Mouse (Mus musculus): ENCODE results near the gene 4430402I18Rik. TPM values are rescaled to one million over a fixed set of nuclear protein-coding genes. Genes with fewer than 3 reads are reported as not detected.
A peak's percentile ranks its signal among the peaks of the same experiment; 100 is the strongest.

The 4430402I18Rik gene
- polyA plus RNA-seq (2015; fragmentation: Nextera tagmentation; extraction: Ambion mirVana) = 11.0 and 11.2 TPM in 2 replicates

GRCm38 (mm10) chr19:28967652-28968051, at the start of gene 4430402I18Rik:
Gene 4430402I18Rik, minus strand, starts transcription at chr19:28967800.
- Histone ChIP-seq H3K9me3 (replicated peaks; ENCODE audit: control insufficient read depth, low read length) (no peaks in the 10 kb centered on the region), H3K4me1 (ENCODE audit: control insufficient read depth, insufficient read depth, low read length) (peaks cover 16% of the 10 kb centered on the region), H3K4me2 (ENCODE audit: low read depth, low read length) (peak within 1 kb of the TSS; percentile 36), H3K9ac (ENCODE audit: low read length) (no peak within 1 kb of the TSS), H3K27me3 (ENCODE audit: control insufficient read depth, insufficient read depth, low read length) (no peaks in the 10 kb centered on the region), H3K36me3 (ENCODE audit: control insufficient read depth, insufficient read depth) (no peaks in the 10 kb centered on the region), H3K27ac (ENCODE audit: low read length) (no peak within 1 kb of the TSS), H3K4me3 (ENCODE audit: low read length) (no peak within 1 kb of the TSS)
- 19% methylated on average over 11 of the region's 11 CpGs for WGBS
- no peak for ATAC-seq (replicated peaks; ENCODE audit: extremely low read depth, insufficient read depth, low FRiP score)

DNA sequence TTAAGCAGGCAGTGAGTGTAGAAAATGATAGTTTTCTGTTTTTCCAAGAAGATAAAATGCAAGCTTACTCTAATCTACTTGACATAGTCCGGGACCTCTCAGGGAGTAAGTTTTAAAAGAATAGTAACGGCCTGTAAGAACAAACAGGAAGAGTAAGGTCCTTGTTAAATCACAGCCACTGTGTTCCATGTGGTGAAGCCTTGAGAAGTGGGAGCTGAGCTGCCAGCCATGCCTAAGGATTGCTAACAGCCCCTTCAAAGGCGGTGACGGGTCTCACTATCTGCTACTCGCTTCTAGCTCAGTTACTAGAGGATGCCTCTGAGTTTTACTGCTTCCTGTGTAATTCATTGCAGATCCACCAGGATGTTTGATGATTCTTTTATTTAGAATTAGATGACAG, 49.2 kb upstream of the 4430402I18Rik start:
- Histone ChIP-seq H3K9me3 (replicated peaks; ENCODE audit: control insufficient read depth, low read length) (no peaks in the 10 kb centered on the region), H3K27me3 (ENCODE audit: control insufficient read depth, insufficient read depth, low read length) (no peaks in the 10 kb centered on the region), H3K9ac (ENCODE audit: low read length) (no peak overlapping the region), H3K36me3 (ENCODE audit: control insufficient read depth, insufficient read depth) (peaks cover 55% of the 10 kb centered on the region), H3K4me1 (ENCODE audit: control insufficient read depth, insufficient read depth, low read length) (0 out of 2 replicates have a peak, but pooled peaks cover 2% of the 10 kb centered on the region), H3K4me2 (ENCODE audit: low read depth, low read length) (no peak overlapping the region), H3K27ac (ENCODE audit: low read length) (no peak overlapping the region; the same call in 1 of the 2 replicates), H3K4me3 (ENCODE audit: low read length) (no peak overlapping the region)
- ATAC-seq (replicated peaks; ENCODE audit: extremely low read depth, insufficient read depth, low FRiP score) = no peak
- WGBS = 44% methylated on average over 5 of the region's 5 CpGs

GRCm38 (mm10) chr19:29016204-29016765, 48.7 kb upstream of the 4430402I18Rik start:
- no peak overlapping the region for H3K4me3 ChIP-seq (ENCODE audit: low read length)
- WGBS = 60% methylated on average over 5 of the region's 5 CpGs
- H3K36me3 ChIP-seq (ENCODE audit: control insufficient read depth, insufficient read depth) = peaks cover 55% of the 10 kb centered on the region
- 0 out of 2 replicates have a peak, but pooled peaks cover 2% of the 10 kb centered on the region for H3K4me1 ChIP-seq (ENCODE audit: control insufficient read depth, insufficient read depth, low read length)
- no peak overlapping the region for H3K4me2 ChIP-seq (ENCODE audit: low read depth, low read length)
- H3K27ac ChIP-seq (ENCODE audit: low read length) = no peak overlapping the region
- H3K9me3 ChIP-seq (replicated peaks; ENCODE audit: control insufficient read depth, low read length) = no peaks in the 10 kb centered on the region
- H3K9ac ChIP-seq (ENCODE audit: low read length) = no peak overlapping the region
- H3K27me3 ChIP-seq (ENCODE audit: control insufficient read depth, insufficient read depth, low read length) = no peaks in the 10 kb centered on the region
- no peak for ATAC-seq (replicated peaks; ENCODE audit: extremely low read depth, insufficient read depth, low FRiP score)

DNA sequence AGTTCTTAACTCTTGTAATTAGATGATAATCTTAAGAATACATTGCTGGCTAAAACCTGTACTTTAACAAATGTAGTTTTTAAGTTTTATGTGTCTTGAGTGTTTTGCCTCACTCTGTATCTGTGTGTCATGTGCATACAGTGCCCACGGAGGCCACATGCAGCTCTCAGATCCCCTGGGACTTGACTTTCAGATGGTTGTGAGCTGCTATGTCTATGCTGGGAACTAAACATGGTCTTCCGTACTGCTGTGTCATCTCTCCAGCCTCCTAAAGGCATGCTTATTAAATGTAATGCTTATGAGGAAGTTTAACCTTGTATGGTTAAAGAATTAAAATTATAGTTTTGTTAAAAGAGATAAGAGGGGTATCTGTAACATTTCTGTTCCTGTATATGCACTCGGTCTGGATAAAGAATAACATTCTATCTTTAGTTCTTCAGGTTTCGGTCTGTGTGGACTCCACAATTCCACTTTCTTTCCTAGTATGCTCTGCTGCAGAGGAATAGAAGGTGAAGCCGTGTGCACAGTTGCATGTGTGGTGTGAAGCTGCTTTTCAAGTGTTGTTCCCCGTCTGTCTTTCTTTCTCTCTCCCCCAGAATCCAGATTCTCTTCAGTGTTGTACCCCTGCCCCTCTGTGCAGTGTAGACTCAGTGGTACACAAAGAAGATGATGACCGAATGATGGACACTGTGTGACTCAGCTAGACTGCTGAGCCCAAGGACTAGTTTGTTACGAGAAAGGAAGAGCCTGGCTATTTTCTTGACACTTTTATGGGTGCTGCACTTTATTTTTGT, 48.0 kb upstream of the 4430402I18Rik start:
- Histone ChIP-seq H3K27ac (ENCODE audit: low read length) (no peak overlapping the region), H3K4me2 (ENCODE audit: low read depth, low read length) (no peak overlapping the region), H3K27me3 (ENCODE audit: control insufficient read depth, insufficient read depth, low read length) (no peaks in the 10 kb centered on the region), H3K4me3 (ENCODE audit: low read length) (no peak overlapping the region), H3K4me1 (ENCODE audit: control insufficient read depth, insufficient read depth, low read length) (0 out of 2 replicates have a peak, but pooled peaks cover 2% of the 10 kb centered on the region), H3K9me3 (replicated peaks; ENCODE audit: control insufficient read depth, low read length) (no peaks in the 10 kb centered on the region), H3K9ac (ENCODE audit: low read length) (no peak overlapping the region), H3K36me3 (ENCODE audit: control insufficient read depth, insufficient read depth) (peaks cover 58% of the 10 kb centered on the region)
- 76% methylated on average over 8 of the region's 8 CpGs for WGBS
- no peak for ATAC-seq (replicated peaks; ENCODE audit: extremely low read depth, insufficient read depth, low FRiP score)

GRCm38 (mm10) chr19:29014466-29015055, 47.0 kb upstream of the 4430402I18Rik start:
- Histone ChIP-seq H3K36me3 (ENCODE audit: control insufficient read depth, insufficient read depth) (peaks cover 52% of the 10 kb centered on the region), H3K4me3 (ENCODE audit: low read length) (no peak overlapping the region), H3K4me2 (ENCODE audit: low read depth, low read length) (no peak overlapping the region), H3K9me3 (replicated peaks; ENCODE audit: control insufficient read depth, low read length) (no peaks in the 10 kb centered on the region), H3K4me1 (ENCODE audit: control insufficient read depth, insufficient read depth, low read length) (0 out of 2 replicates have a peak, but pooled peaks cover 2% of the 10 kb centered on the region), H3K9ac (ENCODE audit: low read length) (no peak overlapping the region), H3K27ac (ENCODE audit: low read length) (no peak overlapping the region; the same call in 1 of the 2 replicates), H3K27me3 (ENCODE audit: control insufficient read depth, insufficient read depth, low read length) (no peaks in the 10 kb centered on the region)
- WGBS = 79% methylated on average over 5 of the region's 5 CpGs
- no peak for ATAC-seq (replicated peaks; ENCODE audit: extremely low read depth, insufficient read depth, low FRiP score)

DNA sequence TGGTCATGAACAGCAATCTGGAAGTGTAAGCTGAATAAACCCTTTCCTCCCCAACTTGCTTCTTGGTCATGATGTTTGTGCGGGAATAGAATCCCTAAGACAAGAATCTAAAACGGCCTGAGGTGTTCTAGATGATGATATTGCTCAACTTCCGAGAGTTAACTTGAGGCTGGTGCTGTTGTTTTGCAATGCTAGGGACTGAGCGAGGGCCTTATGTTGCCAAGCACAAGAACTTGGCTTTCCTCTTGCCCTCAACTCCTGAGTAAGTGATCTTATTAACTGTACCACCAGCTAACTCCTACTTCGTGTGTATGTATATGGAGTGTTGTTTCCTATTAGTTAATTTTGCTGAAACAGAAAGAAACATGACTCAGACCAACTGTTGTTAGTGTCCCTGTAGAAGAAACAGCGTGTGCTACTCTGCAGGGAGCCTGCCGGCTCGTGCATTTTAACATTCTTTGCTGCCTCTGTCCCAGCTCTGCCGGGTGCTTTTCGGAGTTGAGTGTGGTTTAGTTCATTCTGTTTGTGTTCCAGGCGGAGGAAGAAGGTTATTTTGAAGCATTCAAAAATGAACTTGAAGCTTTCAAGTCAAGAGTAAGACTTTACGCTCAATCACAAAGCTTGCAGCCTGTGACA, 43.9 kb upstream of the 4430402I18Rik start:
- Histone ChIP-seq H3K9ac (ENCODE audit: low read length) (no peak overlapping the region), H3K36me3 (ENCODE audit: control insufficient read depth, insufficient read depth) (peaks cover 54% of the 10 kb centered on the region), H3K4me2 (ENCODE audit: low read depth, low read length) (no peak overlapping the region), H3K27ac (ENCODE audit: low read length) (no peak overlapping the region), H3K9me3 (replicated peaks; ENCODE audit: control insufficient read depth, low read length) (no peaks in the 10 kb centered on the region), H3K4me1 (ENCODE audit: control insufficient read depth, insufficient read depth, low read length) (no peaks in the 10 kb centered on the region), H3K4me3 (ENCODE audit: low read length) (no peak overlapping the region), H3K27me3 (ENCODE audit: control insufficient read depth, insufficient read depth, low read length) (no peaks in the 10 kb centered on the region)
- WGBS = 87% methylated on average over 12 of the region's 12 CpGs
- ATAC-seq (replicated peaks; ENCODE audit: extremely low read depth, insufficient read depth, low FRiP score) = no peak

- Histone ChIP-seq H3K9ac (ENCODE audit: low read length) (no peak overlapping the region), H3K27ac (ENCODE audit: low read length) (no peak overlapping the region), H3K4me2 (ENCODE audit: low read depth, low read length) (no peak overlapping the region), H3K4me3 (ENCODE audit: low read length) (no peak overlapping the region), H3K27me3 (ENCODE audit: control insufficient read depth, insufficient read depth, low read length) (no peaks in the 10 kb centered on the region), H3K9me3 (replicated peaks; ENCODE audit: control insufficient read depth, low read length) (no peaks in the 10 kb centered on the region), H3K4me1 (ENCODE audit: control insufficient read depth, insufficient read depth, low read length) (no peaks in the 10 kb centered on the region), H3K36me3 (ENCODE audit: control insufficient read depth, insufficient read depth) (peaks cover 42% of the 10 kb centered on the region)
- no peak for ATAC-seq (replicated peaks; ENCODE audit: extremely low read depth, insufficient read depth, low FRiP score)
- WGBS = 91% methylated on average over 11 of the region's 11 CpGs
Observed at GRCm38 (mm10) chr19:29009046-29009445, 41.4 kb upstream of the 4430402I18Rik start.

DNA sequence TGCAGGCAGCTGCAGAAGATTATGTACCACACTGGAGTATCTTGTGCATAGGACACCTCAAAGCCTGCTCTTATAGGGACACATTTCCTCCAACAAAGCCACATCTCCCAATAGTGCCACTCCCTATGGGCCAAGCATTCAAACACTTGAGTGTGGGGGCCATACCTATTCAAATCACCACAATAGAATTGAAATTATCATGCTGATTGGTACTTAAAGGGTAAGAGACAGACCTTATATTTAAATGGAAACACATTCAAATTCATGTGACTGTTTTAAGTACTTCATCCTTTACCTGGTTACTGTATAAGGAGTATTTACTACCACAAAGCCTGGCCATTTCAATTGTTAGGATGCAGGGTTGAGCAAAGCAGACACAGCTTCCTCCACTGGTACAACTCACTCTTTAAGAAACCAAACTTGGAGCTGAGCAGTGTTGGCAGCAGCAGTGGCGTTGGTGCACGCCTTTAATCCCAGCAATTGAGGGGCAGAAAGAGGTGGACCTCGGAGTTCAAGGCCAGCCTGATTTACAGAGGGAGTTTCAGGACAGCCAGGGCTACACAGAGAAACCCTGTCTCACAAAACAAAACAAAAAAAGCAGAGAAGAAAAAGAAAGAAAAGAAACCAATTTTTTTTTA, 40.6 kb upstream of the 4430402I18Rik start:
- ATAC-seq (replicated peaks; ENCODE audit: extremely low read depth, insufficient read depth, low FRiP score) = no peak
- no peaks in the 10 kb centered on the region for H3K27me3 ChIP-seq (ENCODE audit: control insufficient read depth, insufficient read depth, low read length)
- WGBS = 84% methylated on average over 3 of the region's 3 CpGs

More for the DNA sequence above, 40.6 kb upstream of the 4430402I18Rik start:
- Histone ChIP-seq H3K36me3 (ENCODE audit: control insufficient read depth, insufficient read depth) (peaks cover 39% of the 10 kb centered on the region), H3K9ac (ENCODE audit: low read length) (no peak overlapping the region), H3K27ac (ENCODE audit: low read length) (no peak overlapping the region), H3K4me3 (ENCODE audit: low read length) (no peak overlapping the region), H3K4me2 (ENCODE audit: low read depth, low read length) (no peak overlapping the region), H3K4me1 (ENCODE audit: control insufficient read depth, insufficient read depth, low read length) (no peaks in the 10 kb centered on the region), H3K9me3 (replicated peaks; ENCODE audit: control insufficient read depth, low read length) (no peaks in the 10 kb centered on the region)
